Mouse (Mus musculus): ENCODE results near the gene Nfia.

Nfia gene

DNA sequence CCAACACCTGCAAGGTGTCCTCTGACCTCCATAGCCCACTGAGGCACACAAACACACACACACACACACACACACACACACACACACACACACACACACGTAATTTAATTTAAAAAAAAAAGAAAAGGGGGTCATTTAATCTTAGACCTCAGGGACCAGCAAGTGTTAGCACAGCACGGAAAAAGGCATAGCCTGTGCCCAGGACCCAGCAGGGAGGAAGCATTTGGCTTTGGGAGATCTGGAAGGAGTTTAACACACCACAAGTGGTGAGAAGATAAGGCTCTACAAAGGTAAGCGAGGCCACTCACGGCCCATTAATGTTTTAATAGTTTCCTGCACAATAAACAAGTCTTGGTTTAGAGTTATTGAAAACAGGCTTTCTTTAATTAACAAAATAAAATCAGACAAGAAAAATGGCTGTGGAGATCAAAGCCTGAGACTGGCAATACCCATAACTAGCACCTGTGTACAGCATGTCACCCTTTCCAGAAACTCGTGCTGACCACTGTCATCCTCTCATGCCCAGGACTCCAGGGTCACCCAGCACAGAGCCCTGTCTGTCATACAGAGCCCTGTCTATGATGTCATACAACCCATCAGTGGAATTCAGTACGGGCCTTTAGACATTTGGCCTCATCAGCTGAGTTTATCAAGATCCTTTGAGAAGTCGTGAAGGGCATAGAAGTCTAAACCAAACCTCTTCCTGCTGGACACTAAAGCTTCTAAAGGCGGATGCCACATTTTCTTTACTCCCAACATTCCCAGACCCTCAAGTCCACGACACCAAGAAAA lies 332.6 kb downstream of the Nfia start:
- DNase-seq (ENCODE audit: low read depth), result no peak

DNA sequence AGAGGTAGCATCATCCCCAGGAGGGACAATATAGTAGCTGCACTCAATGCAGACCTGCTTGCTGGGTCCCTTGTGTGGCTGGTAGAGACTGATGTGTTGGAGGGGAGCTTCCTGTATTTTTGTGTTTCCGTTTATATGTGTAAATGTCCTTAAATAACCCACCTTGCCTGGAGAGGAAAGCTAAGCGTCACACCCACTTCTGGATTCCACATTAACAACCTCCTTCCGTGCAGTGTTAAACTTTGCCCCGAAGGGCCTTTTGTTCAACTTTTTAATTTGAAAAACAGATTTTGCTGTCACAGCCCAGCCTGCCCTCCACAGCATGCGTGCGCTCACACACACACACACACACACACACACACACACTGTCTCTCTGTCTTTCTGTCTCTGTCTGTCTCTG lies 333.4 kb downstream of the Nfia start:
- no peak for DNase-seq (ENCODE audit: low read depth)

GRCm38 (mm10) chr4:98106445-98107092 lies 334.0 kb downstream of the Nfia start:
- no peak for DNase-seq (ENCODE audit: low read depth)

GRCm38 (mm10) chr4:98107093-98107453 lies 334.5 kb downstream of the Nfia start:
- no peak for DNase-seq (ENCODE audit: low read depth)

GRCm38 (mm10) chr4:98107936-98108675 lies 335.6 kb downstream of the Nfia start:
- peak; percentile 41 for DNase-seq (ENCODE audit: low read depth)

GRCm38 (mm10) chr4:98108676-98109016 lies 336.1 kb downstream of the Nfia start:
- no peak for DNase-seq (ENCODE audit: low read depth)

- DNase-seq (ENCODE audit: low read depth), result peak; percentile 90
Observed at GRCm38 (mm10) chr4:98109064-98109463, 336.5 kb downstream of the Nfia start.

GRCm38 (mm10) chr4:98109911-98110310 lies 337.4 kb downstream of the Nfia start:
- DNase-seq (ENCODE audit: low read depth), result no peak

DNA sequence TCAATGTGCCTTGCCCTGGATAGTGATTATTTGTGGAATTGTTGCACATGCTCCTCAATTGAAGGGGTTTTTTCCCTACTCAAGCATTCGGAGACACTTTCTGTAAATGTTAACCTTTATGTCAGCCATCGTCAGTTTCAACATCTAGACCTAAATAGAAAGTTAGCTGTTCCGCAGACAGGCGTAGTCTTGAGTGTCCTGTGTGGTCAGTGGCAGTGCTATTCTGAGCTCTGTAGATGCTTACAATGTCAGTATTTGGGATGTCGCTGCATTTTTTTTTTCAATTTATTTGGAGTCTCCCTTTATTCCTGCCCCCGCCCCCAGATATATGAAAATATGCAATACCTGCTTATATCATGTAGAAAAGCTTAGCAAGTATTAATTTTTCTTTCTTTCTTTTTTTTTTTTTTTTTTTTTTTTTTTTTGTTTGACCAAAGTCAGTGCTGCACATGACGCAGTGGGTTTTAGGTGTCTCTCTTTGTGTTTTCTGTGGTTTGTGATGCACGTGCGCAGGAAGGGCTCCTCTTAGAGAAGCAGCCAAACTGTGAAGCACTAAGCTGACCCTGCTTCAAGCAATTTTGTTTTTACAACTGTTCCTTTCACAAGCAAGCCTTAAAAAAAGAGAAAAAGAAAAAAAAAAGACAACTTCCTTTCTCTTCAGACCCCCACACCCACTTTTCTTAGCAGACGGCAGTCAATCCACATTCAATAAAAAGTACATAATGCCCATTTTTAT lies 340.9 kb downstream of the Nfia start:
- DNase-seq (ENCODE audit: low read depth), result no peak

DNA sequence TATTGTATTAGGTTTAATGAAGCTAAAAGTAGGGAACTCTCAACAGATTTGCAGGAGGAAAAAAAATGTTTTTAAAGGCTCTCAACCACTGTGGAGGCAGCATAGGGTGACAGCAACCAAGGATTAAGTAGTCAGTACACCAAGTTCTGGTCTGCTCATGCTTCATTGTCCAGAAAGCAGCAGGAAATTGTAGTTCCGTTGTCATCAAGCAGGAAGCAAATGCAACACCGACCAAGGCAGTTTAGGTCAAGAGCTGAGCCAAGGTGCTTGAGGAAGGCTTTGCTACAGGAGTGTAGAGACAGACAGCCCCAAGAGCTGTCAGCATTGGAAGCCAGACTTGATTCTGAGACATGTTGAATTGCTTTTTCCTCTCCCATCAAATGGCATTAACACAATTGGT lies 342.4 kb downstream of the Nfia start:
- no peak for DNase-seq (ENCODE audit: low read depth)

DNA sequence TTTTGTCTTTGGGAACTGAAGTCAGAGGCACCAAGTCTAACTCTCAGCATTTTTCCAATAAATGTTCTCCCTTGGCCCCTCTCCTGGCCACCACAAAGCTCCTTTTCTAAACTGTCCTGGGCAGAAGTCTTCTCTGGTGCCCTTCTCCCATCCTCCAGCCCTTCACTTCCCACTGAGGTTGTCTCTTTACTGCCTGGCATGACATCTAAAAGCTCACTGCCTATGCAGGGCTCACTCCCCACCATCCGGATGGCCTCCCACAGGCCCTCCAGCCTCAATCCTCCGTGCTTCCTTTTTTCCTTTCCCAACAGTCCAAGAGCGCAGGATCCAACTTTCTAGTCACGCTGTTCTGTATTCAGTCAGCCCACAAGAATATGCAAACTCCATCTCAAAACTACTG lies 342.9 kb downstream of the Nfia start:
- no peak for DNase-seq (ENCODE audit: low read depth)

DNA sequence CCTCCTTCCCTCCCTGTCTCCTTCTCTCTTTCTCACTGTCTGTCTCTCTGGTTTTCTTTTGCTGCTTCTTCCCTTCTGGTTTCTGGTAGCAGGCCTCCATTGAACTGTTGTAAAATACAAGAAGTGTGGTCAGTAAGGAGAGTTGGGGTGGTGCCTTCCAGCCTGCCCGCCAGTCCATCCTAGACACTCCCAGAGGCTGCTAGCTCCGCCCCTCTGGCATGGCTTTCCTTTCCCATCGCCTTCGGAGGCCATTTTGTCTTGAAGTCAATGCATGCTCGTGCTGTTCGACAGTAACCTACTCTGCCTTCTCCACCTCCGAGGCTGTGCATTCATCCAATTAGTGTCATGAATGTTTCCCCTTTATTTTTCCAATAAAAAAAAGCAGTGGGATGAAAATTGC lies 343.5 kb downstream of the Nfia start:
- DNase-seq (ENCODE audit: low read depth), result no peak

DNA sequence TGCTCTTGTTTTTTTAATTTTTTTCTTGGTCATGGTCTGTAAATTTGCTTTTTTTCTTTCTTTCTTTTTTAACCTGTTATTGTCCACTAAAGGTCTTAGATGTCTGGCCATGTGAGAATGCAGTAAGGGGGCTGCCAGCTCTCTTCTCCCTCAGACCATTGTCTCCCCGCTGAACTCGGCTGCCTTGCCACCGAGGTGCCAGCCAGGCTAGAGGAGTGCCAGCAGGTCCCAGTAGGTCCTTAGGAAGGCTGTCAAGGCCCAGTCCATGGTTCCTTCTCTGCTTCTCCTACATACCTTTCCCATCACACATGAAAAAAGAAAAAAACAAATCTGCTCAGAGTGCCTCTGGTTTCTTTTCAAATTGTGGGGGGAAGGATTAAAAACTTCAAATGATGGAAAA lies 345.6 kb downstream of the Nfia start:
- DNase-seq (ENCODE audit: low read depth), result no peak

- DNase-seq (ENCODE audit: low read depth), result no peak
Observed at GRCm38 (mm10) chr4:98118761-98119675, 346.5 kb downstream of the Nfia start.

GRCm38 (mm10) chr4:98119949-98120531 lies 347.5 kb downstream of the Nfia start:
- DNase-seq (ENCODE audit: low read depth), result no peak

DNA sequence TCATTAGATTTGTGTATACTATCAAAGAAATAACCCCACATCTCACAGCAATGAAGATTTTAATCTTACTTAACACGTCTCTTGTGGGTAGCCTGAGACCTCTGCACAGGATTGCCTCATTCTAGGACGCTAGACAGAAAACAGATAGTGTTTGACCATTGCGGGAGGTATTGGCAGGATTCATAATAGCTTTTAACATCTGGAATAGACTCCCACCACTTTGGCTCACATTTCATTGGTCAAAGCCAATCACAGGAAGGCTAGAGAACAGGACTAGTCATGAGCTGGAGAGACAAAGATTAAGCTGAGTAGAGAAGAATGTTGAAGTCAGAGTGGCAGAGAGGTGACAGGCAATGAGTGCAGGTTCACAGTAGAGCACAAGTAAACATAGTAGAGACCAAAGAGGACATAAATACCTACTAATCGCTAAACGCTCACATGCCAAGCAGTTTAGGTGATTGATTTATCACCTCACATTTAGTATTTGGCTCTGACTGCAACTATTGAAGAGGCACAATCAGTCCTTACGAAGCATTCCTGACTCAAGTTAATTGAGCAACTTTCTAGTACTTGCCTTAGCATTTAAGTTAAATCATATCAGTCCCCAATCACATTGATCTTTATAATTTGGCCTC lies 348.3 kb downstream of the Nfia start:
- peak; percentile 70 for DNase-seq (ENCODE audit: low read depth)

- DNase-seq (ENCODE audit: low read depth), result no peak
Observed at GRCm38 (mm10) chr4:98126003-98126677, 353.6 kb downstream of the Nfia start.

GRCm38 (mm10) chr4:98130798-98131197 lies 358.3 kb downstream of the Nfia start:
- DNase-seq (ENCODE audit: low read depth), result no peak

DNA sequence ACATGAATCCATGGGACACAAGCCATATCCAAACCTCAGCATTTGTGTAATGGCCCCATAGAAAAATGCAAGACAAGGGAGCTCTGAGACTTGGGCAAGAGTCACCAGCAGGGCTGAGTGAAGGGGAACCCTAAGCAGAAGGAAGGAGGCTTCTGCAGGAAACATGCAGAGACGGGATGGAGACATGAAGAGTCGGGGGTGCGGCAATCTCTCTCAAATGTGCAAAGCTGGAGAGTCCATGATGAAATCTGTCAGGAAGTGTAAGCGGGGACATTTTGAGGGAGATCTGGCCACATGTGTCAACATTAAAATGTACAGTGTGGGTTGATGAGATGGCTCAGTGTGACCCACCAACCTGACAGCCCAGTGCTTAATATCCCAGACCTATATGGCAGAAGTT lies 361.5 kb downstream of the Nfia start:
- DNase-seq (ENCODE audit: low read depth), result no peak

DNA sequence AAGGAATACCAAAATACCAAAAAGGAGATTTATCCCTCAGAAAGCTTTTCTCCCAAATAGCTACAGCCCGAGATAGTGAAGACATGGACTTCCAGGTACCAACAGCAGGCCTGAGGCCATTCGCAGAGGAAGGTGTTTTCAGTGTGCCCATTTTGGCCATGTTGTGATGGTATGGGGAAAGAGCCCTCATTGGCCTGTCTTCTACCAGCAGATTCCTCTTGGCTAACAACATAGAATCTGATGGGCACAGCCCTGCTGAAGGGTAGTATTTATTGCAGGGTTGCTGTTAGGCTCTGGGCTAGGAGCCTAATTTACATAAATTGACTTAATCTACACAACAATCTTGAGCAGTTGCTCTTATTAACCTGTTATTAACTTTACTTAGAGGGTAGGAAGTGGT lies 363.5 kb downstream of the Nfia start:
- no peak for DNase-seq (ENCODE audit: low read depth)
